Mouse (Mus musculus) kidney, postnatal 36 days (tissue): ENCODE results near the gene Tctn3.

Experiments
- DNase-seq, 2 experiments: peaks; one replicate each; pipeline ENCODE4 v3.0.0; 2021 to 2022; ENCODE audit warnings: mixed read lengths in 2 of 2

The Tctn3 gene

GRCm38 (mm10) chr19:40611830-40612506 is at the start of gene Tctn3, which contains the start of gene Entpd1:
Tctn3 (minus strand) TSS chr19:40612233.
Entpd1 (plus strand) TSS chr19:40612366.
- DNase-seq = peak; percentile 96 to 97

- DNase-seq = peak; percentile 44 to 69
These were observed 49.1 kb upstream of the Tctn3 start for GRCm38 (mm10) chr19:40661108-40661507.

GRCm38 (mm10) chr19:40660510-40660909 is 48.5 kb upstream of the Tctn3 start:
- DNase-seq = no peak

- peak; percentile 38 to 60 for DNase-seq
These were observed 47.8 kb upstream of the Tctn3 start for GRCm38 (mm10) chr19:40659651-40660478.

GRCm38 (mm10) chr19:40658935-40659334 is 46.9 kb upstream of the Tctn3 start:
- DNase-seq = no peak

- DNase-seq = no peak
These were observed 46.2 kb upstream of the Tctn3 start for GRCm38 (mm10) chr19:40658281-40658680.

- DNase-seq = no peak
These were observed 44.2 kb upstream of the Tctn3 start for GRCm38 (mm10) chr19:40656207-40656606.

GRCm38 (mm10) chr19:40650090-40650489 is 38.1 kb upstream of the Tctn3 start:
- DNase-seq = peak in 1 of 2 experiments; percentile 23

GRCm38 (mm10) chr19:40647319-40648158 is 35.5 kb upstream of the Tctn3 start:
- DNase-seq = peak; percentile 33 to 76

GRCm38 (mm10) chr19:40646379-40646778 is 34.3 kb upstream of the Tctn3 start:
- no peak for DNase-seq

GRCm38 (mm10) chr19:40643846-40644245 is 31.8 kb upstream of the Tctn3 start:
- DNase-seq = no peak

GRCm38 (mm10) chr19:40640799-40641198 is 28.8 kb upstream of the Tctn3 start:
- DNase-seq = no peak

- no peak for DNase-seq
These were observed 27.8 kb upstream of the Tctn3 start for GRCm38 (mm10) chr19:40639729-40640304.

GRCm38 (mm10) chr19:40638582-40638981 is 26.5 kb upstream of the Tctn3 start:
- DNase-seq = no peak

- DNase-seq = peak in 1 of 2 experiments; percentile 12
These were observed 25.6 kb upstream of the Tctn3 start for GRCm38 (mm10) chr19:40637601-40638000.

- peak; percentile 69 to 71 for DNase-seq
These were observed 25.1 kb upstream of the Tctn3 start for GRCm38 (mm10) chr19:40637091-40637490.

- DNase-seq = no peak
These were observed 21.1 kb upstream of the Tctn3 start for GRCm38 (mm10) chr19:40633144-40633543.

GRCm38 (mm10) chr19:40632668-40633067 is 20.6 kb upstream of the Tctn3 start:
- peak in 1 of 2 experiments; percentile 38 for DNase-seq

- no peak for DNase-seq
These were observed 20.2 kb upstream of the Tctn3 start for GRCm38 (mm10) chr19:40632193-40632592.

- peak in 1 of 2 experiments; percentile 23 for DNase-seq
These were observed 18.6 kb upstream of the Tctn3 start for GRCm38 (mm10) chr19:40630606-40631005.

- peak; percentile 25 to 39 for DNase-seq
These were observed 18.1 kb upstream of the Tctn3 start for GRCm38 (mm10) chr19:40630096-40630495.

GRCm38 (mm10) chr19:40628950-40629349 is 16.9 kb upstream of the Tctn3 start:
- no peak for DNase-seq

- no peak for DNase-seq
These were observed 13.9 kb upstream of the Tctn3 start for GRCm38 (mm10) chr19:40625935-40626334.
